Mouse (Mus musculus): ENCODE measurements around the gene Sema4d. TPM values are rescaled to one million over a fixed set of nuclear protein-coding genes. Genes with fewer than 3 reads are reported as not detected.

Sema4d gene
- total RNA-seq, 1 experiment from 2014 or later, result 16.9 TPM

GRCm38 (mm10) chr13:51743855-51744254 is 49.7 kb downstream of the Sema4d start:
- ATAC-seq (replicated peaks in 1 of 2; ENCODE audit: insufficient read depth in 1 of 2, low FRiP score in 2 of 2, low TSS enrichment in 1 of 2, low read depth in 1 of 2, poor library complexity in 2 of 2, severe bottlenecking in 2 of 2), result no peak

GRCm38 (mm10) chr13:51742551-51743052 is 50.9 kb downstream of the Sema4d start:
- ATAC-seq (replicated peaks in 1 of 2; ENCODE audit: insufficient read depth in 1 of 2, low FRiP score in 2 of 2, low TSS enrichment in 1 of 2, low read depth in 1 of 2, poor library complexity in 2 of 2, severe bottlenecking in 2 of 2), result no peak

DNA sequence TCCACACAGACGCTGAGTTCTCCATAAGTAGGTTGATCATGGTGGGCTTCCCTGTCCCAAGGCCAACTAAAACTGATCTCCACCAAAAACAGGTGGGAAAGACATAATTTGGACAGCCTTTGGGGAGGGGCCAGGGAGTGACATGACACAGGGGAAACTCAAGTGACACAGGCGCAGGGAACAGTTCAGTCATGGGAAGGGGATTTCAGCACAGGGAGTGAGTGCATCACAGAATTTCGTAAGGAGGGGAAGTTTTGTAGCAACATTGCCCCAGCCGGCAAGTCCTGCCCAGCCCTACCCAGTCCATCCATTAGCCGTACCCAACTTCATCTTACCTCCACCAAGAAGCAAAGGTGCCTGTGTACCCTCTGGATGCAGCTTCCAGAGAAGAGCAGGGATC is 52.8 kb downstream of the Sema4d start:
- peak in 1 of 2 experiments; percentile 19; a peak in 1 of 4 replicates for ATAC-seq (replicated peaks in 1 of 2; ENCODE audit: insufficient read depth in 1 of 2, low FRiP score in 2 of 2, low TSS enrichment in 1 of 2, low read depth in 1 of 2, poor library complexity in 2 of 2, severe bottlenecking in 2 of 2)

- no peak for ATAC-seq (replicated peaks in 1 of 2; ENCODE audit: insufficient read depth in 1 of 2, low FRiP score in 2 of 2, low TSS enrichment in 1 of 2, low read depth in 1 of 2, poor library complexity in 2 of 2, severe bottlenecking in 2 of 2)
These were observed 53.8 kb downstream of the Sema4d start for GRCm38 (mm10) chr13:51739713-51740112.

- no peak for ATAC-seq (replicated peaks in 1 of 2; ENCODE audit: insufficient read depth in 1 of 2, low FRiP score in 2 of 2, low TSS enrichment in 1 of 2, low read depth in 1 of 2, poor library complexity in 2 of 2, severe bottlenecking in 2 of 2)
These were observed 54.9 kb downstream of the Sema4d start for GRCm38 (mm10) chr13:51738531-51739117.

DNA sequence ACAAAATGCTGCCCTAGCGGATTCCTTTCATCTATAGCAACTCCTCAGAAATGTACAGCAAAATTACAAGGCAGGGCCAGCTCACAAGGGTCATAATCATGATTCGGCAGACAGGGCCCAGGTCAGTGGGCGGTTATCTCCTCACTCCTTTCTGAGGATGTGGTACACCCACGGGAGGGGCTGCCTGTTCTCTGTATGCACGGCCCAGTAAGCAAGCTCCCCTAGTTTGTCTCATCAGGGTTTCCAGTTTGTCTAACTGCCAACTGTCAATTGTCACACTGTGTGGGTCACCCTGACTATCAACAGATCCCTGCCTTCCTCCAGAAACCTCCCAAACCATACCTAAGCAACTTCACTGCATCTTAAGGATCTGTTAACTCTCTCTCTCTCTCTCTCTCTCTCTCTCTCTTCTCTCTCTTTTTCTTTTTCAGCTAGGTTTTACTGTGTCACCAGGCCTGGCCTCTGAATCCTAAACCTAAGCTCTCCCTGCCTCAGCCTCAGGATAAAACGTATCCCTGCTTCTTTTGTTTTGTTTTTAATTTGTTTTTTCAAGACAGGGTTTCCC is 55.5 kb downstream of the Sema4d start:
- ATAC-seq (replicated peaks in 1 of 2; ENCODE audit: insufficient read depth in 1 of 2, low FRiP score in 2 of 2, low TSS enrichment in 1 of 2, low read depth in 1 of 2, poor library complexity in 2 of 2, severe bottlenecking in 2 of 2), result peak; percentile 26 to 48; a peak in 3 of 4 replicates

GRCm38 (mm10) chr13:51737033-51737948 is 56.3 kb downstream of the Sema4d start:
- no peak for ATAC-seq (replicated peaks in 1 of 2; ENCODE audit: insufficient read depth in 1 of 2, low FRiP score in 2 of 2, low TSS enrichment in 1 of 2, low read depth in 1 of 2, poor library complexity in 2 of 2, severe bottlenecking in 2 of 2)

- peak; percentile 34 to 36 for ATAC-seq (replicated peaks in 1 of 2; ENCODE audit: insufficient read depth in 1 of 2, low FRiP score in 2 of 2, low TSS enrichment in 1 of 2, low read depth in 1 of 2, poor library complexity in 2 of 2, severe bottlenecking in 2 of 2)
These were observed 57.3 kb downstream of the Sema4d start for GRCm38 (mm10) chr13:51736007-51736911.

DNA sequence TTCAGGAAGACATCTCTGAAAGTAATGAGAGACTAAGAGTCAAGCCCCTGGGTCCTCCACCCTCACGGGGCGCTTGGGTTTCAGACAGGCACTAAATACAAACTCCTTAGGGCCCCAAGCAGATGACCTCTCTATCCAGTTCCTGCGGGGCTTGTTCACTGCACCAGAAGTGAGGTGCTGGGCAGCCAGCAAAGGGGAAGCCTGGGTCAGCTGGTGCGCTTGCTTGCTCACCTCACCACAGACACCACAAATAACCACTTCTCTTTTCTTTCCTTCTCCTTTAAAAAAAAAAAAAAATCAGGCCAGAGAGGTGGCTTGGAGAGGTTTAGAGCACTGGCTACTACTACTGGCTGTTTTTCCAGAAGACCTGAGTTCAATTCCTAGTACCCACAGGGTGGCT is 59.0 kb downstream of the Sema4d start:
- ATAC-seq (replicated peaks in 1 of 2; ENCODE audit: insufficient read depth in 1 of 2, low FRiP score in 2 of 2, low TSS enrichment in 1 of 2, low read depth in 1 of 2, poor library complexity in 2 of 2, severe bottlenecking in 2 of 2), result peak; percentile 69 to 74

- no peak for ATAC-seq (replicated peaks in 1 of 2; ENCODE audit: insufficient read depth in 1 of 2, low FRiP score in 2 of 2, low TSS enrichment in 1 of 2, low read depth in 1 of 2, poor library complexity in 2 of 2, severe bottlenecking in 2 of 2)
These were observed 61.4 kb downstream of the Sema4d start for GRCm38 (mm10) chr13:51732097-51732664.

DNA sequence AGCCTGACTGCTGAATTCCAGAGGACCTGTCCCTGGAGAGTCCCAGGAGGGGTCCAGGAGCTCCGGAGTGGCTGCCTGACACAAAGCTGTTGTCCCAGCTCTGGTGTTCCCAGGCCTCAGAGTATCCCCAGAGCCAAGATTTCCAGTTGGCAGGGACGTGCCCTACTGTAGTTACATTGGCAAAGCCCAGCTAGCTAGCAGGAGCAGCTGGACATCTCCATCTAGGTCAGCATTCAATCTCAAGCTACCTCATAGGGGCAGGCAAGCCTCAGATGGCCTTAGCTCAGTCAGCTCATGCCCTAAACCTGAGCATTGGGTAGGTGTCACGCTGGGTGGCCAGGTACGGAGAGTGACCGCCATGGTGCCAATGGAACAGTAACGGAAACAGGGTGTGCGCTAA is 62.1 kb downstream of the Sema4d start:
- no peak for ATAC-seq (replicated peaks in 1 of 2; ENCODE audit: insufficient read depth in 1 of 2, low FRiP score in 2 of 2, low TSS enrichment in 1 of 2, low read depth in 1 of 2, poor library complexity in 2 of 2, severe bottlenecking in 2 of 2)

- no peak for ATAC-seq (replicated peaks in 1 of 2; ENCODE audit: insufficient read depth in 1 of 2, low FRiP score in 2 of 2, low TSS enrichment in 1 of 2, low read depth in 1 of 2, poor library complexity in 2 of 2, severe bottlenecking in 2 of 2)
These were observed 63.6 kb downstream of the Sema4d start for GRCm38 (mm10) chr13:51729887-51730361.

DNA sequence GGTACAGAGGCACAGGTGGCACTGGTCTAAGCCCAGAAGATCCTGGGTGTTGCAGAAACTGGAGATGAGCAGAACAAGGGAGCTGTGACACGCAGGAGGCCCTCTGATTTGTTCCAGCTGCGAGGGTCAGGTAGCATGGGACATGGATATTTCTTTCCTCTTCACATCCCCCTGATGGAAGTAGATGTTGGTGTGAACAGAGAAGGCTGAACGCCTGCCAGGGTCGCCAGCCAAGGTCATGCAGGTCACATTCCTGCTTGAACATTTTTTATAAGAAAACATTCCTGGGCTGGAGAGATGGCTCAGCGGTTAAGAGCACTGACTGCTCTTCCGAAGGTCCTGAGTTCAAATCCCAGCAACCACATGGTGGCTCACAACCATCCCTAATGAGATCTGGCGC is 66.2 kb downstream of the Sema4d start:
- no peak for ATAC-seq (replicated peaks in 1 of 2; ENCODE audit: insufficient read depth in 1 of 2, low FRiP score in 2 of 2, low TSS enrichment in 1 of 2, low read depth in 1 of 2, poor library complexity in 2 of 2, severe bottlenecking in 2 of 2)

DNA sequence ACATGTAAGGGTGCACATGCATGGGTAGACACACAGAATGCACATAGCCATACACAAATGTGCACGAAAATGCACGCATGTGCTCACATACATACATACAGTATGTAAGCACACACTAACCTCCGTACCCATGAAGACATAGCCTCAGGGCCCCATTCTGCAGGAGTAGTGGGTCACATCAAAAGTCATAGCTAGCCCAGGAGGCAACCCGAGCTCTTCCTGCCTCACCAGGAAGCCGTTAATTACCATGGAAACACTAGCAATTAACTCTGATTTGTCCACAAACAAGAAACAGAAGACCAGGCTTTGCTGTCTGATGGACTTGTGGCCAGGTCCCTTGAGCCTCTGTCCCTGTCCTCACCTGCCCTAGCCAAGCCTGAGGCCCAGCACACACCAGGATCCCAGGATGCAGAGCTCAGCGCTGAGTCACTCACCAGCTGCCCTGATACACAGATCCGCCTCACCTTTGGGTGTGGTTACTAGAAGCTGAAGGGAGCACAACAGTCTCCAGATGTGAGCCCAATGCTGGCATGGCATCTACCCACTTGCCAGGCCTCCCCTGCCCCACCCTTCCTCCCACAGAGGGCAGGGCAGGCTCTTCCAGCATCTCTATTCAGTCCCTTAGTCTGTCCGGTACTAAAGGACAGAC is 67.5 kb downstream of the Sema4d start:
- ATAC-seq (replicated peaks in 1 of 2; ENCODE audit: insufficient read depth in 1 of 2, low FRiP score in 2 of 2, low TSS enrichment in 1 of 2, low read depth in 1 of 2, poor library complexity in 2 of 2, severe bottlenecking in 2 of 2), result 0 out of 4 replicates have a peak, but pooled peaks of 1 of the 2 experiments have one; percentile 28

DNA sequence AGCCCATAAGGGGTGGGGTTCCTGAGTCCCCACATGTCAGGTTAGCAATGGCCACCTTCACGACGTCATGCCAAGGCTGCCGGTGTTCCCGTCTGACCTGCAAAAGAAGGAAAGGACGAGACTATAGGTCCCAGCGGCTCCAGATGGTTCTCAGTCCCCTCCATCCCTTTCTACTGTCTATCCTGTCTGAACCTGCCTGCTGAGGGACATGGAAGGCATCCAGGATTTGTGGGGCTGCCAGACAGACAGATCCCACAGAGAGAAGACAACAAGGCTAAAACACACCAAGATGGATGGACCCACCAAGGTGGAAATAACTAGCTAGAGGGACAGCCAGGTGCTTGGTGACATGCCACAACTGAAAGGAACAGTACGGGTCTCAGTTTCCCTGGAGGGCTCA is 68.1 kb downstream of the Sema4d start:
- no peak for ATAC-seq (replicated peaks in 1 of 2; ENCODE audit: insufficient read depth in 1 of 2, low FRiP score in 2 of 2, low TSS enrichment in 1 of 2, low read depth in 1 of 2, poor library complexity in 2 of 2, severe bottlenecking in 2 of 2)

DNA sequence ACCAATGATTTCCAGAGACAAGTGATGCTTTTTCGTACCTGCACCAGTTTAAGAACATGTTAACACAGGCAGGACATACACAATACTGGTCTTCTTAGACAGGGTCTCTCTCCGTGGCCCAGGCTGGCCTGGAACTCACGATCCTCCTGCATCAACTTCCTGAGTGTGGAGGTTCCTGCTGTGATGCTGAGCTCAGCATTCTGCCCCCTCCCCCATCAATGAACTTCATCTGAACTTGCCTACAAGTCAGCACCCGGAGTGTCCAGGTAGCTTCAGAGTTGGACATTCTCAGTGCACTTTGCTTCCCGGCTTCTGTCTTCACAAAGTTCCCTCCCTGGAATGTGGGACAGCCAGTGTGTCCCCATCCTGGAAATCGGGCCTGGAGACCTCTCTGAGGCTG is 69.0 kb downstream of the Sema4d start:
- no peak for ATAC-seq (replicated peaks in 1 of 2; ENCODE audit: insufficient read depth in 1 of 2, low FRiP score in 2 of 2, low TSS enrichment in 1 of 2, low read depth in 1 of 2, poor library complexity in 2 of 2, severe bottlenecking in 2 of 2)

Data from hematopoietic stem cell, adult 5-6 weeks (primary cell).